Mouse (Mus musculus) MEL (cell line): ENCODE measurements at regions not wholly inside any gene's neighbourhood (a gene's known extent, or its start where the extent isn't known, plus 50 kb on each side); places are given as distances from the start of the nearest gene placed in this dataset.

Experiments
- DNase-seq: peaks from one replicate; pipeline ENCODE4 v3.0.0; 2011; ENCODE audit warnings: low read depth, low spot score
- H3K27ac ChIP-seq: 2 replicates; pipeline ENCODE4 v1.5.1; 2012; ENCODE audit warnings: low read depth, mild to moderate bottlenecking, control low read depth, low read length, moderate library complexity; ENCODE audit not compliant: control insufficient read depth
- H3K27me3 ChIP-seq, 2 experiments: fragments of 150-350 bp in 1 of 2; sonication (generic) in 1 of 2; 2 replicates each; pipeline ENCODE4 v1.6.1; 2012; ENCODE audit warnings: low read length in 2 of 2, mild to moderate bottlenecking in 2 of 2, improper control_type of control experiment in 1 of 2, moderate library complexity in 1 of 2; ENCODE audit not compliant: insufficient read depth in 2 of 2, control insufficient read depth in 1 of 2
- H3K36me3 ChIP-seq, 2 experiments: 2 replicates each; pipeline ENCODE4 v1.6.1; 2012 to 2014; ENCODE audit warnings: low read length in 2 of 2, improper control_type of control experiment in 1 of 2, inconsistent platforms in 1 of 2, mild to moderate bottlenecking in 1 of 2; ENCODE audit not compliant: insufficient read depth in 2 of 2, control insufficient read depth in 1 of 2
- H3K4me1 ChIP-seq, 2 experiments: fragments of 150-350 bp in 1 of 2; sonication (generic) in 1 of 2; 2 replicates each; pipeline ENCODE4 v1.6.1; 2012; ENCODE audit warnings: low read length in 2 of 2, improper control_type of control experiment in 1 of 2, mild to moderate bottlenecking in 1 of 2; ENCODE audit not compliant: insufficient read depth in 2 of 2, control insufficient read depth in 1 of 2
- H3K4me3 ChIP-seq, 2 experiments: fragments of 150-350 bp in 1 of 2; sonication (generic) in 1 of 2; 2 replicates each; pipeline ENCODE4 v1.5.1; 2012; ENCODE audit warnings: low read depth in 2 of 2, low read length in 2 of 2, mild to moderate bottlenecking in 2 of 2, moderate library complexity in 2 of 2, control low read depth in 1 of 2, improper control_type of control experiment in 1 of 2; ENCODE audit not compliant: control insufficient read depth in 1 of 2, insufficient read depth in 1 of 2
- H3K79me2 ChIP-seq: 2 replicates; pipeline ENCODE4 v1.6.1; 2012; ENCODE audit warnings: mild to moderate bottlenecking, low read length, moderate library complexity; ENCODE audit not compliant: control insufficient read depth, poor library complexity, insufficient read depth
- H3K9ac ChIP-seq: 2 replicates; pipeline ENCODE4 v1.6.1; 2012; ENCODE audit warnings: low read depth, mild to moderate bottlenecking, control low read depth, low read length, moderate library complexity; ENCODE audit not compliant: control insufficient read depth, poor library complexity, severe bottlenecking
- H3K9me3 ChIP-seq: fragments of 150-350 bp; sonication (generic); replicated peaks from 2 replicates; pipeline ENCODE4 v1.6.1; 2012; ENCODE audit warnings: mild to moderate bottlenecking, low read length, improper control_type of control experiment, moderate library complexity; ENCODE audit not compliant: insufficient read depth
- BHLHE40 ChIP-seq: IDR thresholded peaks from 2 replicates; pipeline ENCODE4 v1.6.1; 2012; ENCODE audit warnings: low read depth, mild to moderate bottlenecking, inconsistent platforms, low read length, improper control_type of control experiment, borderline replicate concordance
- CHD1 ChIP-seq: IDR thresholded peaks from 2 replicates; pipeline ENCODE4 v1.6.1; 2012; ENCODE audit warnings: low read depth, mild to moderate bottlenecking, inconsistent platforms, low read length, improper control_type of control experiment
- CTCF ChIP-seq, 3 experiments: IDR thresholded peaks in 2 of 3; conservative IDR thresholded peaks in 1 of 3; 2 replicates each; pipeline ENCODE4 v1.5.1; 2011 to 2012; ENCODE audit warnings: low read length in 3 of 3, low read depth in 2 of 3, mild to moderate bottlenecking in 2 of 3, improper control_type of control experiment in 1 of 3, inconsistent platforms in 1 of 3, mixed read lengths in 1 of 3, moderate library complexity in 1 of 3; ENCODE audit not compliant: control insufficient read depth in 1 of 3, insufficient read depth in 1 of 3, poor library complexity in 1 of 3, severe bottlenecking in 1 of 3
- EP300 ChIP-seq, 2 experiments: IDR thresholded peaks; 2 replicates each; pipeline ENCODE4 v1.6.1; 2011; ENCODE audit warnings: improper control_type of control experiment in 2 of 2, low read length in 2 of 2, low read depth in 1 of 2, mild to moderate bottlenecking in 1 of 2
- GABPA ChIP-seq: IDR thresholded peaks from 2 replicates; pipeline ENCODE4 v1.6.1; 2012; ENCODE audit warnings: low read depth, mild to moderate bottlenecking, inconsistent platforms, low read length, improper control_type of control experiment, moderate library complexity
- GATA1 ChIP-seq: IDR thresholded peaks from 2 replicates; pipeline ENCODE4 v1.6.1; 2011; ENCODE audit warnings: low read depth, low read length, improper control_type of control experiment
- JUND ChIP-seq: IDR thresholded peaks from 2 replicates; pipeline ENCODE4 v1.6.1; 2011; ENCODE audit warnings: low read depth, mild to moderate bottlenecking, improper control_type of control experiment, low read length
- KAT2A ChIP-seq: conservative IDR thresholded peaks from 2 replicates; pipeline ENCODE4 v1.6.1; 2012; ENCODE audit warnings: low read depth, low read length, improper control_type of control experiment, inconsistent platforms
- MEF2A ChIP-seq: IDR thresholded peaks from 2 replicates; pipeline ENCODE4 v1.6.1; 2014; ENCODE audit warnings: low read depth, mild to moderate bottlenecking, inconsistent platforms, low read length, improper control_type of control experiment; ENCODE audit not compliant: poor library complexity, insufficient replicate concordance, severe bottlenecking; ENCODE audit errors: extremely low read depth
- MXI1 ChIP-seq: IDR thresholded peaks from 2 replicates; pipeline ENCODE4 v1.6.1; 2011; ENCODE audit warnings: mild to moderate bottlenecking, low read depth, low read length, improper control_type of control experiment
- MYB ChIP-seq: IDR thresholded peaks from 2 replicates; pipeline ENCODE4 v1.6.1; 2011; ENCODE audit warnings: mild to moderate bottlenecking, low read depth, low read length, improper control_type of control experiment
- NELFE ChIP-seq: IDR thresholded peaks from 2 replicates; pipeline ENCODE4 v1.6.1; 2011; ENCODE audit warnings: low read depth, low read length, improper control_type of control experiment
- NRF1 ChIP-seq: IDR thresholded peaks from 2 replicates; pipeline ENCODE4 v1.6.1; 2014; ENCODE audit warnings: low read depth, mild to moderate bottlenecking, inconsistent platforms, low read length, improper control_type of control experiment, moderate library complexity; ENCODE audit not compliant: poor library complexity, insufficient read depth, severe bottlenecking
- POLR2A ChIP-seq, 2 experiments: IDR thresholded peaks; 2 replicates each; pipeline ENCODE4 v1.6.1; 2011 to 2012; ENCODE audit warnings: low read length in 2 of 2, mild to moderate bottlenecking in 2 of 2, control low read depth in 1 of 2, improper control_type of control experiment in 1 of 2, low read depth in 1 of 2, moderate library complexity in 1 of 2; ENCODE audit not compliant: control insufficient read depth in 1 of 2, insufficient read depth in 1 of 2, poor library complexity in 1 of 2
- POLR2AphosphoS2 ChIP-seq: IDR thresholded peaks from 2 replicates; pipeline ENCODE4 v1.6.1; 2011; ENCODE audit warnings: low read length, improper control_type of control experiment
- POLR2AphosphoS5 ChIP-seq: IDR thresholded peaks from 2 replicates; pipeline ENCODE4 v1.6.1; 2012; ENCODE audit warnings: low read depth, borderline replicate concordance, mild to moderate bottlenecking, inconsistent platforms, low read length, moderate library complexity, mixed read lengths
- RCOR1 ChIP-seq: IDR thresholded peaks from 2 replicates; pipeline ENCODE4 v1.6.1; 2012; ENCODE audit warnings: low read depth, mild to moderate bottlenecking, inconsistent platforms, low read length, improper control_type of control experiment
- SIN3A ChIP-seq: IDR thresholded peaks from 2 replicates; pipeline ENCODE4 v1.6.1; 2012; ENCODE audit warnings: low read length, improper control_type of control experiment, inconsistent platforms
- SMC3 ChIP-seq: IDR thresholded peaks from 2 replicates; pipeline ENCODE4 v1.6.1; 2011; ENCODE audit warnings: low read depth, low read length, improper control_type of control experiment
- TBP ChIP-seq: IDR thresholded peaks from 2 replicates; pipeline ENCODE4 v1.8.0; 2011; ENCODE audit warnings: low read depth, low read length, improper control_type of control experiment
- USF1 ChIP-seq: IDR thresholded peaks from 2 replicates; pipeline ENCODE4 v1.6.1; 2014; ENCODE audit warnings: low read depth, mild to moderate bottlenecking, inconsistent platforms, low read length, improper control_type of control experiment, moderate library complexity
- USF2 ChIP-seq, 2 experiments: IDR thresholded peaks; 2 replicates each; pipeline ENCODE4 v1.6.1; 2011 to 2012; ENCODE audit warnings: improper control_type of control experiment in 2 of 2, low read length in 2 of 2, borderline replicate concordance in 1 of 2, inconsistent platforms in 1 of 2, low read depth in 1 of 2, mild to moderate bottlenecking in 1 of 2; ENCODE audit not compliant: insufficient read depth in 1 of 2
- ZC3H11A ChIP-seq: IDR thresholded peaks from 2 replicates; pipeline ENCODE4 v1.6.1; 2012; ENCODE audit warnings: low read depth, mild to moderate bottlenecking, inconsistent platforms, low read length, improper control_type of control experiment
- ZMIZ1 ChIP-seq: IDR thresholded peaks from 2 replicates; pipeline ENCODE4 v1.6.1; 2012; ENCODE audit warnings: low read depth, mild to moderate bottlenecking, inconsistent platforms, low read length, improper control_type of control experiment, moderate library complexity
- ZNF384 ChIP-seq: IDR thresholded peaks from 2 replicates; pipeline ENCODE4 v1.6.1; 2012; ENCODE audit warnings: low read depth, mild to moderate bottlenecking, inconsistent platforms, low read length, improper control_type of control experiment

- no peak overlapping the region for H3K9ac ChIP-seq
- no peak overlapping the region for H3K4me3 ChIP-seq
- no peaks in the 10 kb centered on the region for H3K4me1 ChIP-seq
- no peaks in the 10 kb centered on the region for H3K9me3 ChIP-seq
- no peaks in the 10 kb centered on the region for H3K27me3 ChIP-seq
- peak; percentile 11 to 41 (median 38); a peak in 4 of 6 replicates for TF ChIP-seq CTCF (IDR thresholded peaks at IDR 0.05 in 2 of 3, conservative IDR thresholded peaks at IDR 0.05 in 1 of 3; ENCODE audit: control insufficient read depth in 1 of 3, insufficient read depth in 1 of 3, low read depth in 2 of 3, low read length in 3 of 3, poor library complexity in 1 of 3, severe bottlenecking in 1 of 3)
- TF ChIP-seq ZC3H11A = no peak
- no peak for TF ChIP-seq EP300 (IDR thresholded peaks at IDR 0.05; ENCODE audit: low read depth in 1 of 2, low read length in 2 of 2)
- no peak for TF ChIP-seq TBP
- TF ChIP-seq GATA1 = no peak
- no peak for TF ChIP-seq CHD1
- no peak for TF ChIP-seq NELFE
- no peak for TF ChIP-seq POLR2A (IDR thresholded peaks at IDR 0.05; ENCODE audit: control insufficient read depth in 1 of 2, insufficient read depth in 1 of 2, low read depth in 1 of 2, low read length in 2 of 2, poor library complexity in 1 of 2)
- TF ChIP-seq RCOR1 = no peak
- no peaks in the 10 kb centered on the region for H3K36me3 ChIP-seq
- no peak overlapping the region for H3K27ac ChIP-seq
- no peaks in the 10 kb centered on the region for H3K79me2 ChIP-seq
- peak; percentile 1 for DNase-seq
Measured at GRCm38 (mm10) chr1:32964957-32965356, 417.9 kb upstream of the Gm5415 start.

GRCm38 (mm10) chr1:32959316-32959715 lies 412.2 kb upstream of the Gm5415 start:
- DNase-seq = no peak
- Histone ChIP-seq H3K9ac (no peak overlapping the region), H3K27me3 (no peaks in the 10 kb centered on the region), H3K4me1 (no peaks in the 10 kb centered on the region), H3K27ac (no peak overlapping the region), H3K79me2 (no peaks in the 10 kb centered on the region), H3K36me3 (no peaks in the 10 kb centered on the region), H3K4me3 (no peak overlapping the region), H3K9me3 (no peaks in the 10 kb centered on the region)
- TF ChIP-seq USF1 (no peak), NRF1 (no peak), GABPA (no peak), SIN3A (no peak), JUND (no peak), POLR2AphosphoS2 (no peak), MYB (no peak)
- TF ChIP-seq, all 39 proteins: peak for 0

- Histone ChIP-seq H3K4me3 (no peak overlapping the region), H3K79me2 (no peaks in the 10 kb centered on the region), H3K27me3 (no peaks in the 10 kb centered on the region), H3K27ac (no peak overlapping the region), H3K9ac (no peak overlapping the region), H3K9me3 (no peaks in the 10 kb centered on the region)
- DNase-seq = no peak
- TF ChIP-seq MXI1 (no peak), KAT2A (no peak), ZMIZ1 (no peak), POLR2A (IDR thresholded peaks at IDR 0.05; ENCODE audit: control insufficient read depth in 1 of 2, insufficient read depth in 1 of 2, low read depth in 1 of 2, low read length in 2 of 2, poor library complexity in 1 of 2) (no peak), POLR2AphosphoS2 (no peak), USF2 (IDR thresholded peaks at IDR 0.05; ENCODE audit: borderline replicate concordance in 1 of 2, insufficient read depth in 1 of 2, low read depth in 1 of 2, low read length in 2 of 2) (no peak), POLR2AphosphoS5 (no peak), BHLHE40 (no peak), ZNF384 (no peak), SMC3 (no peak), EP300 (IDR thresholded peaks at IDR 0.05; ENCODE audit: low read depth in 1 of 2, low read length in 2 of 2) (no peak), MEF2A (no peak)
- TF ChIP-seq, all 39 proteins: peak for 0
- Histone ChIP-seq H3K4me1 (no peaks in the 10 kb centered on the region), H3K36me3 (no peaks in the 10 kb centered on the region)
Measured at GRCm38 (mm10) chr1:32946254-32946653, 399.2 kb upstream of the Gm5415 start.
